Mouse (Mus musculus): ENCODE measurements around the gene Efcab11.

- TF ChIP-seq CTCF (IDR thresholded peaks at IDR 0.05; ENCODE audit: low read depth, low read length) (no peak), GATA1 (IDR thresholded peaks at IDR 0.05; ENCODE audit: borderline replicate concordance, low read length) (no peak), TAL1 (conservative IDR thresholded peaks at IDR 0.05; ENCODE audit: low read depth, low read length) (no peak), GATA2 (IDR thresholded peaks at IDR 0.05; ENCODE audit: borderline replicate concordance, low read depth, low read length) (no peak)
These were observed 109.4 kb downstream of the Efcab11 start for GRCm38 (mm10) chr12:99774864-99775263.
